Mouse (Mus musculus): ENCODE measurements around the gene Mad2l2.

Gene Mad2l2

DNA sequence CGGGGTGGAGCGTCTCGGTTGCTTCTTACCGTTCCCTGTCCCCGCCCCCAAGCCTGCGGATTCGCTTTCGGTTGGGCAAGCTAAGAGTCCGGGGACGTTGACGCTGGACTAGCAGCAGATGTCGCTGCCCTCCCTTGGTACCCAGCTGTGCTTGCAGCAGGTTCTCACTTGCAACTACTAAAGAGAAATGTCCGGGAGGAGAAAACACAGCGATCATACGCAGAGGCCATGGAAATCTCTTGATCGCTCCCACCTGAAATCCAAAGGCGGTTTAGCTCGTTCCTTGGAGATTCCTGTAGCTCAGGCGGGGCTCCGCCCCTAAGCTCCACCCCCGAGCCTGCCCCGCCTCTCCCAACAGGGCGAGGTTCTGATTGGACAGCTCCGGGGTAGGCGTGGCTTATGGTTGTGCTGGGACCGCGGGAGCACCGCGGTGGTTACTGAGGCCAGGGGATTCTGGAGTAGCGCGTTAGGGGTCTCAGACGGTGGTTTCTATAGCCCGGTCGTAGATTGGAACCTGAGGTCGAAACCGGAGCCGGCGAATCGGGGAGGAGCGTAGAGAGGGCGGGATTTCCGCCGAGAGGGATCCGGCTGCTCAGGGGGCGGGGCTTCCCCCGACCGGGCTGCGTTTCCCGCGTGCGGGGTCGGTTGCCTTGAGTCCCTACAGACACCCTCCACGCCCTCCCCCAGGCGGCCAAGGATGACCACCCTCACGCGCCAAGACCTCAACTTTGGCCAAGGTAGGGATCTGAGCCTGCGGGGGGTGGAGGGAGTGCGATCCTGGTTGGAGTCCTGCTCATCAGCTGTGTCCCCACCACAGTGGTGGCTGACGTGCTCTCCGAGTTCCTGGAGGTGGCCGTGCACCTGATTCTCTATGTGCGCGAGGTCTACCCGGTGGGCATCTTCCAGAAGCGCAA lies 10.2 kb downstream of the Mad2l2 start:
- DNase-seq (ENCODE audit: low spot score) = peak; percentile 92

DNA sequence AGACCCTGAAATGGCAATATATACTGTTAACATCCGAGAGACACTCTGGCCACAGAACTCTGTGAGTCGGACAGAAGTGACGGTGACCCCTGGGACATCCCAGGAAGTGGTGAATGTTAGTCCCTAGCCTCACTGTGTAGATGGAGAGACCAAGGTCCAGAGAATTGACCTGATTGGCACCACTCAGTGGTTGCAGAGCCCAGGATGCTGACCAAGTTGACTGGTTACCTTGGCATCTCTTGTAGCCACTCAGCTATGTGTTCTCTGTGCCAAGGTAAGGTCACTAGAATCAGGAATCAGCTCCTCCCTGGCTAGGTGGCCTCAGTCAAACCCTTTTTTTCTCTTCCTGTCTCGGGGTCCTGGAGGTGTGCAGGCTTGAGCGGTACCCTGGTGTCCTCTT lies 13.5 kb downstream of the Mad2l2 start:
- no peak for DNase-seq (ENCODE audit: low spot score)

DNA sequence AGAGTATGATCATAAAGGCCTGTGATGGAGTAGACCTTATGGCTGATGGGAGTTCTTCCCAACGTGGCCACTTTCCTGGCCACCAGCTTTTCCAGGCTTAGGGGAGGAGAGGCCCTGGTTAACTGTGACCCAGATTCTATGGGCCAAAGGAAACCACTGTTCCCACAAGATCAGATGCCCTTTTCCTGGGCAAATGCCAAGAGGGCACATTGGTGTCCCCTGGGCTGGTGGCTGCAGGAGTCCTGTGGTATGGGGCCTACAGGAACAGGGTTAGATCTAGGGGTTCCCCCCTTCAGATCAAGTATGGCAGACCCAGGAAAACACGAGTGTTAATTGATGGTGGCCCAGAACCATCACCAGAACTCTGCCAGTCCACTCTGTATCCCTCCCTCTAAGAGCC lies 17.5 kb downstream of the Mad2l2 start:
- DNase-seq (ENCODE audit: low spot score) = no peak

DNA sequence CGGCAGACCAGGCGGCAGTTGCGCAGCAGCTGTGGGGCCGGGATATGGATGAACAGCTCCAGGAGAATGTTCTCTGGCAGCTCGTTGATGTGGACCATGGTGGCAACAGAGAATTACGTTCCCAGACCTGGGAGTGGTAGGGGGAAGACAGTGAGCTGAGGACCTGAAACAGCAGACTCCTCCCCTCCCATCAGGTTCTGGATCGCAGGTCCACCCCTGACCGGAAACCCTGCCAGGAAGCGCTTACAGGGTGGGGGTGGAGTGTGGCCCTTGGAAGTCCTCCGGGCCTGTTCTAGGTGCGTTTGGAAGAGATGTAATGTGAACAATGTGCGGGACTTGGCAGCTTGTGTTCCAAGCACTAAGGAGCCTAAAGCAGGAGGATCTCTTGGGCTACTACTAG lies 19.4 kb downstream of the Mad2l2 start:
- no peak for DNase-seq (ENCODE audit: low spot score)

DNA sequence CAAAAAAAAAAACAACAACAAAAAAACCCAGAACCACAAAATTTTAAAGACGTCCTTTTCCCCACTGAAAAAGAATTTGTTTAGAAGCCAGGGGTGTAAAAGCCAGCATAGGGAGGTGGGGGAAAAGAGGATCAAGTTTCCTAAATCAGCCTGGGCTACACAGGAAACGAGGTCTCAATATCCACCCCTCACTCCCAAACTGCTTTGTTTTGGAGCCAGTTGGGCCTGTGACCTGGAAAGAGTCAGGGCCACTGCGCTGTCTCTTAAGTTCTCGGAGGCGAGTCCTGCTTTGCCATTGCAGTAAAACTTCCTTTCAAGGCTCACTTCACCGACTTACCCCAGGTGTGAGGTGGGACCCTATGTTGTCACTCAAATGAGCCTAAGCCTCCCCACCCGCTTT lies 20.1 kb downstream of the Mad2l2 start:
- DNase-seq (ENCODE audit: low spot score) = no peak

DNA sequence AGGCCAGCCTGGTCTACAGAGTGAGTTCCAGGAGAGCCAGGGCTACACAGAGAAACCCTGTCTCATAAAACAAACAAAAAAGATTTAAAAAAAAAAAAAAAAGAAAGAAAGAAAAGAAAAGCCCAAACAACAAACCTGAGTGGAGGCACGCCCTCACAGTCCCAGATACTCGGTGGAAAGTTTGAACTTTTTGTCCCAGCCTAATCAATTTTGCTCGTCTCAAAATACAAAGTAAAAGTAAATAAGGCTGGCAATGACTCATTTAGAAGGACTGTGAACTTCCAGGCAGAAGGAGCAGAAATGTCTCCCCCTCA lies 20.7 kb downstream of the Mad2l2 start:
- no peak for DNase-seq (ENCODE audit: low spot score)

DNA sequence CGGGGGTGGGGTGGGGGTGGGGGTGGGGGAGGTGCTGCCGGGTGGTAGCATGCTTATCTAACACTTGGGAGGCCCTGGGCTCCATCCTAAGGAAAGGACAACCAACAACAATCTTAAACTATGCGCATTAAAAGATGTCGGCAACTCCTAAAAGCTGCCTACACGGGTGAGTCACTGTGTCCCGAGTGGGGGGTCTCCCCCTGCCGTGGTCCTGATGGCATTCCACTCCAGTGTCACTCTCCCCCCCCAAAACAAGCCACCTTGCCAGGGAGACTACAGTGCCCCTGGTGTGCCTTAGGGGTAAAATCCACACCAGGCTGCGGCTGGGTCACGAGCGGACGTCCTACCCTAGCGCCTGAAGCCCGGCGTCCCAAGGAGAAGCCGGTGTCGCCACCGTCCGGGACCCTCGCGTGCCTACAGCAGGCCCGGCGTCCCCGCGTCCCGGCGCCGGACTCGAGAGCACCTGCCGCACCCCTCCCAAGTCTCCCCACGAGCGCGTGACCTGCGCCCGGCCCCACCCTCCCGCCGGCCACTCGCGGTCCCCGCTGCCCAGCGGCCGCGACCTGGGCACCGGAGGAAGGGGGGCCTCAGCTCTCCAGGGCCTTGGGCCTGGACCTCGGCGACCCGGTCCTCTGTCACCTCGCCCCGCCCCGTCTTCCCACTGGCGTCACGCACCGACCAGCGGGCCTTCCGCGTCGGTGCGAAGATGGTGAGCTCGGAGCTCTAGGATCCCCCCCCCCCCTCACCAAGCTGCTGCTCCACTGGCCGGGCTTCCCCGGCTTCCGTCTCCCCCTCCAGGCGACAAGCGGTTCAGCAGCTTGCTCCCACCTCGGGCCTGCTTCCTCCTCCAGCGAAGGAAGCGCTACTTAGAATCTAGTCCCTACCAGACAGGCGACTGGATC lies 21.3 kb downstream of the Mad2l2 start, which contains the start of gene Fbxo6:
Gene Fbxo6 (minus strand): TSS at position 874 of the 902 bp plus-strand sequence.
- peak; percentile 85 for DNase-seq (ENCODE audit: low spot score)

DNA sequence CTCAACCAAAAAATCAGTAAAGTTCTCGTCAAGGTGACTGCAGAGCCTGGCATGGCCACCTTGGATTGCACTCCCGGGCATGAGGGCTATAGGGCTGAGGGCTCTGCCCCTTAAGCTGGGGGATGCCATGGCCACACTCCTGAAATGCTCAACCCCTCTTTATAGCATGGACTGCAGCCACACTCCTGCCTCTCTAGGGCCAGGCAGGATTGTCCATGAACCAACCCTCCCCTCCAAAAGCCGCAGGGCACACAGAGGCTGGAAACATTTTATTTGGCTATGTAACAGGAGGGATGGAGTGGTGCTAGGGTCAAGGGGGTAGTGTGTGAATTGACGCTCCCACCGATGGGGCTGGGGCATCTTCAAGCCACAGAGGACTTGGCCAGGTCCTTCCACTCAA lies 22.4 kb downstream of the Mad2l2 start:
- no peak for DNase-seq (ENCODE audit: low spot score)

DNA sequence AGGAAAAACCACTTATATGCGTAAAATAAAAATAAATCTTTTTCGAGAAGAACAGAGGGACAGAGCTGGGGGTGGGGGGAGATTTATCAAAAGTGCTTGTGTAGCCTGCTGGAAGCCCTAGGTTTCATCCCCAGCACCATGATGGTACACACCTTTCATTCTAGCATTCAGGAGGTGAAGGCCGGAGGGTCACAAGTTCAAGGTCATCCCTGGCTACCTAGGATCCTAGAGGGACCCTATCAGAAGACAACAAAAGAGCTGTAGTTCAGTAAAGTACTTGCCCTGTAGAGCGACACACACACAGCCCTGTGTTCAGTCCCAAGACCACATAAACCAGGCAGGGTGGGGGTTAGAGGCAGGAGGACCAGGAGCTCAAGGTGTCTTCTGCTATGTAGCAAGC lies 23.8 kb downstream of the Mad2l2 start:
- no peak for DNase-seq (ENCODE audit: low spot score)

DNA sequence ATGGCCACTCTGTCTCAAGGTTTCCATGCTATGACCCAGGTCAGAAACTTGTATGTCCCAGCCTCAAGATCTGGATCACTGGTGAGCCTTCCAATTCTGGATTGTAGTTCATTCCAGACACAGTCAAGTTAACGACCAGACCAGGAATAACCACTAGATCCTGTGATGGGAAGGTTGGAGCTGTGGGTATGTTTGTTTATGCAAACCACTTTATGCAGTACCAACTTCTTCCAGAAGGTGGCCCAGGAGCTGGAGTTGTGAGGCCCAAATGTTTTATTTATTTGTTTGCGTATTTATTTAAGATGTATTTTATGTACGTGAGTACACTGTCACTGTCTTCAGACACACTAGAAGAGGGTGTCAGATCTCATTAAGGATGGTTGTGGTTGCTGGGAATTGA lies 24.8 kb downstream of the Mad2l2 start:
- DNase-seq (ENCODE audit: low spot score) = no peak

DNA sequence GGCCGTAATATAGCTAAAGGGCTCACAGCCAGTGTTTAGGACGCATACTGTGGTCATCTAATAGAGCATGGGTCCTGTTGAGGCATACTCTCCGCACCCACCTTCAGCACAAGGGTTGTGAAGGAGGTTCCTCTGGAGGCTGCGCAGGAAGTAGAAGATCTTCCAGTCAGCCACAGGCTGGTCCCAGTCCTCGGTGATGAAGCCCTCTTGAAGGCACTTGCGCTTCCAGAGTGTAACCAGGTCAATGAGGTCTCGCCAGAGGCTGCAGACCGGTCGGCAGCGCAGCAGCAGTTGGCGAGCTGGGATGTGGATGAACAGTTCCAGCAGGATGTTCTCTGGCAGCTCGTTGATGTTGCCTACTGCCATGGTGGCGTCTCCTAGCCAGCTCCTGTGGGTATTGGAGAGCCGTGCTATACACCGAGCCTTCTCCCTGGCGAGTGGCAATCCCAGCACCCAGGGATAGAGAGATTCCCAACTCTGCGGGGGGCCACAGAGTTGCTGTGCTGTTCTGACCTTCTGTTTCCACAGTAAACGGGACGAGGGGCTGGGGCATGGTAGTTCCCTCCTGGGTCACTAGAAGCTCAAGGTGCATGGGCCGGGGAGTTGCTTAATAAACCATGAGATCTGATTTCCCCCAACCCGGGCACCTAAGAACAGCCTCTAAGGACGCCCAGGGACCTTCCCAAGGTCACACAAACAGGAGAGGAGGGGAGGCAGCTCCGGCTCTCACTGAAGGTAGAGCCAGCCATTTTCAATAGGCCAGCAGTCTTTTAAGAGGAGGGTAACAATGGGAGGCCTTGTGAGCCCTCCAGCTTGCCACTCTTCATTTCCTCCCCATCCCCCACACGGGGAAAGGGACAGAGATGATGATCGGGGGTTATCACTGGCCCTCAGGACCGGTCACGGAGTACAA lies 28.5 kb downstream of the Mad2l2 start:
- DNase-seq (ENCODE audit: low spot score) = no peak

DNA sequence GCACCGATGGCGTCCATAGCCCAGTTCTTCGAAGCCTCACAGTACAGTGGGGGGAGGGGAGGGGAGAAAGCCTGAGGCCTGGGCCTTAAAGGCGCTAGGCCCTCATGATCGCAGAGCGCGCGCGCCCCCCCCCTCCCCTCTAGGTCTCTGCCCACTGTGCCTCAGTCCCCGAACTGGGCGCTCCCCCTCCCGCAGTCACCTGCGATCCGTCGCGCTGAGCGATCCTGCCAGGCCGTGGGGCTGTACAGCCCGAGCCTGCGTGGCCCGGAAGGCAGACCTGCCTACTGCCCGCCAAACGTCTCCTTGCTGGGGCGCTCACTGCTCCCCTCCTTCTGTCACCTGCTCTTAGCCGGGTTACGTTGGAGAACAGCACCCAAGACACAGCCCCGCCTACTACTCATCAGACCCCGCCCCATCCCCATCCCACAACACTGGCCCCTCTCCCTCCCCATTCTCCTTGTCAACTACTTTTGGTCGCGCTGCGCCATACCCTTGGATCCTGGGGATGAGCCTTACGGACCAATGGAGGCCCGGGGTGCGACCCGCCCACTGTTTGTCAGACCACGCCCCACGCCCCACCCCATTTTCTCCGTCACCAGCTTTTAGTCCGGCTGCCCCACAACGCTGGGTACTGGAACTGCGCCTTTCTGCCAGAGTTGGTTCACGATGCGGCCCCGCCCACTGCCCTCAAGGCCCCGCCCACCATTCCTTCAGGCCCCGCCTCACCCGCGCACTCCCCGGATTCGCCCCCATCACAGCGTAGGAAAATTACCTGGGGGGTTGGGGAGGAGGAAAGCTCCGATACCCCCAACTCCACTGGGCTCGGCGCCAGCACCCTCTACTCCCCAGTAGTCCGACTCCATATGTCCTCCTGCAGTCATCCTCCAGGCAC lies 29.6 kb downstream of the Mad2l2 start:
- peak; percentile 88 for DNase-seq (ENCODE audit: low spot score)

DNA sequence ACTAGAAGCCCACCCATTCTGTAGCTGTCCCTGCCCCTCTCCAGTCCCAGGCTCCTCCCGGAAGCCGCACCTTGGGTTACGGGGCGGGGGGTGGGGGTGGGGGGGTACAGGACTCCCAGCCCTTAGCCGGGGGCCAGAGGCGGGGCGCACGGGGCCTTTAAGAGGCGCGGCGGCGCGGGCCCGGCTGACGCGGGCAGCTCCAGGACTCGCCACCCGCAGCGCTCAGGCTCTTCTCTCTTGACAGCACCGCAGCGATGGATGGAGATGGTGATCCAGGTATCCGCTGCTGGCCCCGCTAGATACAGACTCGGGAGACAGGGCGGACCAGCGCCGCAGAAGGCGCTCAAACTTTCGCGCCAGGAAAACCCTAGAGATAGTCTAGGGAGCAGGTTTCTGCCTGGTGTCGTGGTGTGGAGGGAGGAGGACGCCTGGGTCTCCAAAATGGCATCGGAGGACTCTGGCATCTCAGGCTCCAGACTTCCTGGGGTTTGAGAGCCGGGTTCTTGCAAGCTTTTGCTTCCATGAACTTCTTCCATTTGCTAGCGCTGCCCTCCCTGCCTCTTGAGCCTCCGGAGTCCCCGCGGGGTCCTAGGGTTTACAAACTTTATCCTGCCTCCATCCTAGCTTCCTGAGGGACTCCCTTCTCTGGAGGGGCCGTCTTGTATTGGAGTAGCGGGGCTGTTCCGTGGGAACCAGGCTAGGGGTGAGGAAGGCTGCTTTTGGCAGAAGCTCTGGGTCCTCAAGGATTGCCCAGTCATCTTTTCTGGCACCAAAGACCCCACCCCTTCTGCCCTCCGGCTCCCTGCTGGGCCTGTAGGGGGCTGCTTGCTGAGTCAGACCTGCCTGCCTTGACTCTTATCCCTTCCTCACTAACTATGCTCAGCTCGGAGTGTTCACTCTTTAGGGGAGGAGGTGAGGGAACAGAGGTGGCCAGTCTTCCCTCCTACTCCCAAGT lies 30.5 kb downstream of the Mad2l2 start, which contains the start of the genes Fbxo44 and Fbxo2:
Gene Fbxo44 (minus strand): TSS at position 47 of the 955 bp plus-strand sequence.
Gene Fbxo2 (plus strand): TSS at position 186 of the 955 bp plus-strand sequence.
- DNase-seq (ENCODE audit: low spot score) = no peak

DNA sequence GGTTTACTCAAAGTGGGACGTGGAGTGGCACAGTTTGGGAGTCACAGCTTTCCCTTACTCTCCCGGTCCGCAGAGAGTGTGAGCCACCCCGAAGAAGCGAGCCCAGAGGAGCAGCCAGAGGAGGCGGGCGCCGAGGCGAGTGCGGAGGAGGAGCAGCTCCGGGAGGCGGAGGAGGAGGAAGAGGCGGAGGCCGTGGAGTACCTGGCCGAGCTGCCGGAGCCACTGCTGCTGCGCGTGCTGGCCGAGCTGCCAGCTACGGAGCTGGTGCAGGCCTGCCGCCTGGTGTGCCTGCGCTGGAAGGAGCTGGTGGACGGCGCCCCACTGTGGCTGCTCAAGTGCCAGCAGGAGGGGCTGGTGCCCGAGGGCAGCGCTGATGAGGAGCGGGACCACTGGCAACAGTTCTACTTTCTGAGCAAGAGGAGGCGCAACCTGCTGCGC lies 33.8 kb downstream of the Mad2l2 start:
- DNase-seq (ENCODE audit: low spot score) = peak; percentile 76

DNA sequence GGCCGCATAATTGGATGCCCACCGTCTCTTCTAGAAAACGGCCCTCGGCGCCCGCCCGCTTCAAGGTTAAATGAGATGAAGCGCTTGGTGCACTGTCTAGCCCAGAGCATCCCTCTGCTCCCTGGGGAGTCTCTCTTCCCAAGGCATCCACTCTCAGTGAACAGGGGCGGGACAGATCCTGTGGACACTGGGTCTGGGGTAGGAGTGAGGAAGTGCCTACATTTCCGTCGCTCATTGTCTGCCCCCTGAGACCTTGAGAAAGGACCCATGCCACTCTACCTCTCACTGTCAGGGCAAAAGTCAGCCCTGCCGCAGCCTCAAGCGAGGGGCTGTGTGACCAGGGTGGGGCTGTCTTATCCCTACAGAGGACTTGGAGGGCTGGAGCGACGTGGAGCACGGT lies 34.3 kb downstream of the Mad2l2 start:
- DNase-seq (ENCODE audit: low spot score) = no peak

DNA sequence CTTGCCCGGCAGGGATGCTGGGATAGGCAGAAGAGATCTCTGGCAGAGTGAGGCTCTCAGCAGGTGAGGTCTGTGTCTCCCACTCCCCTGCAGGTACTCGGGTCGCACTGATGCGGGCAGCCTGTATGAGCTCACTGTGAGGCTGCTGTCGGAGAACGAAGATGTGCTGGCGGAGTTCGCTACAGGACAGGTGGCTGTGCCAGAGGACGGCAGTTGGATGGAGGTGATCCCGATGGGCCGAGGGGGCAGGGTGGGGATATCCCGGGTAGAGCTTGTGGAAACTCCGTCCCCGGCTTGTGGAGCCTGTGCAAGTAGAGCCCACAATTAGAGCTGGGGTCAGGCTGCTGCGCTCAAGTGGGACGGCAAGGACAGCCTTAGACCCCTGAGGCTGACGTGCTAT lies 35.4 kb downstream of the Mad2l2 start:
- DNase-seq (ENCODE audit: low spot score) = no peak

DNA sequence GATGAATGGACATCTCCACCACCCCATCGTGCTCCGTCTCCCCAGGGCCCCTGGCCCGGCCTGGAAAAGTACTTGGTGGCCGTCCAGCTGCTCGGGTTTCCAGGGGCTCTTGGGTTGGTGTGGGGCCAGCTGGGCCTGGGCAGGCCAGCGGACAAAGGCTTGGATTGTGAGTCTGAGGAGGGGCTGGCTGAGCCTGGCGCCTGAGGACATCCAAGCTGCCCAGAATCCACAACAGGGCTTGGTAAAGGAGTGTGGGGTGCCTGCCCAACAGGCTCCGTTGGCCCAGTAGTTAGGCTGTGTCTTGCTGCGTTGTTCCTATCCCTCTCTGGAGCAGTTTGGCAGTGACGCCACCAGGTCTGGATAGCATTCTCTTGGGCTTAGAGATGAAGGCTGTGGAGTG lies 36.2 kb downstream of the Mad2l2 start:
- DNase-seq (ENCODE audit: low spot score) = no peak

DNA sequence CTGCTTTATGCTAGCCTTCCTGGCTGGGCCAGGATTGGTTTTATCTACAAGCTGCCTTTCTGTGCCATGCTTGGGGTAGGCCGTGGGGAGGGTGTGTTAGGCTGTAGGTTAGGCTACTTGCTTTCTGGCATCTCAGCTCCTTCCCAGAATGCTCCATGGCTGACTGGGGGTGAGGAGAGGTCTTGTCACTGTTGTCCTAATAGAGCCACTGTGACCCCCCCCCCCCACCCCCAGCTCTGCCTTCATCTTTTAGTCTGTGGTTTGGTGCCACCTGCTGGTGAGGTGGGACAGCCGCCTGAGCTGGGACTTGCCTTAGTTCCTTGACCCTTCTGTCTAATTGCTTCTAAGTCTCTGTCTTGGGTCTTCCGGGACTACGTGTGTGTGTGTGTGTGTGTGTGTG lies 36.8 kb downstream of the Mad2l2 start:
- DNase-seq (ENCODE audit: low spot score) = no peak

DNA sequence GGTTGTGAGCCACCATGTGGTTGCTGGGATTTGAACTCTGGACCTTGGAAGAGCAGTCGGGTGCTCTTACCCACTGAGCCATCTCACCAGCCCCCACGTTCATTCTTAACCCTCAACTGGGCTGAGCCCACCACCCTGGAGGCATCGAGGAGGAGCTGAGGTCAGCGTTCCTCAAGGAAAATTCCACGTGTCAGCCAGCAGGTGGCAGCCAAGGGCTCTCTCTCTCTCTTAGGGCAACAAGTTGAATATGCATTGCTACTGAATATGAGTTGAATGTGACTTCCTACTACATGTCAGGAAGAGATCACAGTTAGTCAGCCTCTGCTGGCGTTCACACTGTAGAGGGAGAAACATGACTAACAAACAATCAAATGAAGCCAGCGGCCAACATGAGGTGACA lies 38.1 kb downstream of the Mad2l2 start:
- no peak for DNase-seq (ENCODE audit: low spot score)

DNA sequence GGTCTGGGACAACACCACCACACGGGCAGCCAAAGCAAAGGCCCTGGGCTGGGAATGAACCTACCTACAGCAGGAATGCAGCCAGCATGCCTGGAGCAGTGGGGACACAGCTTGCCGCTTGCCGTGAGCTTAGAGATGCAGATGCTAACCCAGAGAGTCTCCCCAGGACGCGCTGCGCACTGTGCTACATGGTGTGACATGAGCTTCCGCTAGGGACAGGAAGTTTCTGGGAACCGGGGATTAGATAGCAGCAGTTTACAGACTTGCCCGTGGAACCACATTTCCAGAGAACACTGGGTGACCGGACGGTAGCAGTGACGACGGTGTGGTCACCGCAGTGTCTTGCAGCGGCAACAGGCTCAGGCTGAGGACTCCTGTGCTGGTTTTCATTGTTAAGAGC lies 39.4 kb downstream of the Mad2l2 start:
- no peak for DNase-seq (ENCODE audit: low spot score)
